Mouse (Mus musculus) heart, embryonic 11.5 days (tissue): ENCODE results near the gene Pdyn. TPM values are rescaled to one million over a fixed set of nuclear protein-coding genes. Genes with fewer than 3 reads are reported as not detected.

Experiments
- ATAC-seq: fragments of 200-750 bp; cut with Nextera tagmentation; replicated peaks from 2 replicates; pipeline ENCODE4 v1.8.0; 2017; ENCODE audit warnings: moderate library complexity; ENCODE audit not compliant: insufficient number of reproducible peaks, low FRiP score, low TSS enrichment
- H3K27ac ChIP-seq: fragments of 300-500 bp; sonication (generic); 2 replicates; pipeline ENCODE4 v1.5.1; 2014; ENCODE audit warnings: mild to moderate bottlenecking, low read depth, low read length
- H3K27me3 ChIP-seq: fragments of 300-500 bp; sonication (generic); 2 replicates; pipeline ENCODE4 v1.6.1; 2014; ENCODE audit warnings: mild to moderate bottlenecking, low read length, mixed read lengths; ENCODE audit not compliant: control insufficient read depth, insufficient read depth
- H3K36me3 ChIP-seq: fragments of 300-500 bp; sonication (generic); 2 replicates; pipeline ENCODE4 v1.6.1; 2014; ENCODE audit warnings: mild to moderate bottlenecking, low read length, moderate library complexity, mixed read lengths; ENCODE audit not compliant: control insufficient read depth, insufficient read depth
- H3K4me1 ChIP-seq: fragments of 300-500 bp; sonication (generic); 2 replicates; pipeline ENCODE4 v1.6.1; 2014; ENCODE audit warnings: low read length; ENCODE audit not compliant: control insufficient read depth, insufficient read depth
- H3K4me2 ChIP-seq: fragments of 300-500 bp; sonication (generic); 2 replicates; pipeline ENCODE4 v1.6.1; 2014; ENCODE audit warnings: mild to moderate bottlenecking, moderate library complexity
- H3K4me3 ChIP-seq: fragments of 300-500 bp; sonication (generic); 2 replicates; pipeline ENCODE4 v1.5.1; 2014; ENCODE audit warnings: low read depth, low read length
- H3K9ac ChIP-seq: fragments of 300-500 bp; sonication (generic); 2 replicates; pipeline ENCODE4 v1.6.1; 2014; ENCODE audit warnings: mild to moderate bottlenecking, low read depth, low read length, moderate library complexity
- H3K9me3 ChIP-seq: fragments of 300-500 bp; sonication (generic); replicated peaks from 2 replicates; pipeline ENCODE4 v1.6.1; 2016; ENCODE audit warnings: low read length; ENCODE audit not compliant: control insufficient read depth
- WGBS: fragments of 180-500 bp; shearing (Covaris S2); extraction: QIAGEN DNeasy Blood & Tissue Kit; methylation state at CpG from one replicate; pipeline ENCODE4 v1.1.7; 2014; ENCODE audit not compliant: insufficient replicate concordance; 5-methylcytosine and 5-hydroxymethylcytosine counted together
- polyA plus RNA-seq: library from polyadenylated mRNA; unstranded; fragments of >200 nt; fragmentation: Nextera tagmentation; extraction: Ambion mirVana; gene quantifications from 2 replicates; pipeline ENCODE4 v1.2.1, GENCODE M21; 2014

Pdyn gene
- polyA plus RNA-seq, result 0.27 and 0.41 TPM in 2 replicates

GRCm38 (mm10) chr2:129699484-129700158 is at the start of gene Pdyn:
TSS of gene Pdyn (minus strand) at chr2:129699844.
- Histone ChIP-seq H3K27ac (no peak within 1 kb of the TSS), H3K36me3 (no peaks in the 10 kb centered on the region), H3K4me1 (no peaks in the 10 kb centered on the region), H3K9me3 (no peaks in the 10 kb centered on the region), H3K27me3 (peaks cover 30% of the 10 kb centered on the region), H3K4me3 (peak within 1 kb of the TSS; percentile 25), H3K4me2 (peak within 1 kb of the TSS; percentile 52), H3K9ac (no peak within 1 kb of the TSS)
- 11% methylated on average over 20 of the region's 20 CpGs for WGBS
- no peak for ATAC-seq

- ATAC-seq, result no peak
- no peaks in the 10 kb centered on the region for H3K4me1 ChIP-seq
- H3K4me2 ChIP-seq, result no peak overlapping the region
- H3K4me3 ChIP-seq, result no peak overlapping the region
- H3K9ac ChIP-seq, result no peak overlapping the region
- H3K27ac ChIP-seq, result no peak overlapping the region
- H3K36me3 ChIP-seq, result no peaks in the 10 kb centered on the region
- WGBS, result 83% methylated on average over 7 of the region's 7 CpGs
- no peaks in the 10 kb centered on the region for H3K27me3 ChIP-seq
- H3K9me3 ChIP-seq, result no peaks in the 10 kb centered on the region
Observed at GRCm38 (mm10) chr2:129742016-129742415, 42.4 kb upstream of the Pdyn start.

- no peaks in the 10 kb centered on the region for H3K36me3 ChIP-seq
- no peaks in the 10 kb centered on the region for H3K4me1 ChIP-seq
- no peak for ATAC-seq
- no peak overlapping the region for H3K27ac ChIP-seq
- no peaks in the 10 kb centered on the region for H3K27me3 ChIP-seq
- H3K9me3 ChIP-seq, result no peaks in the 10 kb centered on the region
- no peak overlapping the region for H3K9ac ChIP-seq
- no peak overlapping the region for H3K4me2 ChIP-seq
- WGBS, result 73% methylated on average over 3 of the region's 3 CpGs
- H3K4me3 ChIP-seq, result no peak overlapping the region
Observed at GRCm38 (mm10) chr2:129740515-129740914, 40.9 kb upstream of the Pdyn start.

GRCm38 (mm10) chr2:129734031-129734430 is 34.4 kb upstream of the Pdyn start:
- Histone ChIP-seq H3K27ac (no peak overlapping the region), H3K4me2 (no peak overlapping the region), H3K4me3 (no peak overlapping the region), H3K9ac (no peak overlapping the region), H3K36me3 (no peaks in the 10 kb centered on the region), H3K27me3 (no peaks in the 10 kb centered on the region), H3K9me3 (no peaks in the 10 kb centered on the region), H3K4me1 (no peaks in the 10 kb centered on the region)
- no peak for ATAC-seq
- WGBS, result 63% methylated on average over 8 of the region's 8 CpGs

- WGBS, result 80% methylated on average over 1 of the region's 1 CpGs
- no peaks in the 10 kb centered on the region for H3K9me3 ChIP-seq
- ATAC-seq, result no peak
- H3K9ac ChIP-seq, result no peak overlapping the region
- no peak overlapping the region for H3K27ac ChIP-seq
- H3K4me1 ChIP-seq, result no peaks in the 10 kb centered on the region
- no peaks in the 10 kb centered on the region for H3K27me3 ChIP-seq
- H3K4me2 ChIP-seq, result no peak overlapping the region
- no peaks in the 10 kb centered on the region for H3K36me3 ChIP-seq
- no peak overlapping the region for H3K4me3 ChIP-seq
Observed at GRCm38 (mm10) chr2:129729681-129730080, 30.0 kb upstream of the Pdyn start.

GRCm38 (mm10) chr2:129715671-129716070 is 16.0 kb upstream of the Pdyn start:
- Histone ChIP-seq H3K4me3 (no peak overlapping the region), H3K4me1 (no peaks in the 10 kb centered on the region), H3K9ac (no peak overlapping the region), H3K9me3 (no peaks in the 10 kb centered on the region), H3K27ac (no peak overlapping the region), H3K4me2 (no peak overlapping the region), H3K27me3 (no peaks in the 10 kb centered on the region), H3K36me3 (no peaks in the 10 kb centered on the region)
- 14% methylated on average over 10 of the region's 10 CpGs for WGBS
- no peak for ATAC-seq

- Histone ChIP-seq H3K36me3 (no peaks in the 10 kb centered on the region), H3K4me1 (no peaks in the 10 kb centered on the region), H3K4me2 (no peak overlapping the region), H3K27ac (no peak overlapping the region), H3K4me3 (no peak overlapping the region), H3K9me3 (no peaks in the 10 kb centered on the region), H3K27me3 (no peaks in the 10 kb centered on the region), H3K9ac (no peak overlapping the region)
- ATAC-seq, result no peak
- WGBS, result 71% methylated on average over 5 of the region's 5 CpGs
Observed at GRCm38 (mm10) chr2:129713026-129713544, 13.4 kb upstream of the Pdyn start.

GRCm38 (mm10) chr2:129696059-129696458 is 3.6 kb downstream of the Pdyn start:
- no peak overlapping the region for H3K27ac ChIP-seq
- H3K4me3 ChIP-seq, result no peak overlapping the region
- peaks cover 26% of the 10 kb centered on the region for H3K27me3 ChIP-seq
- no peak overlapping the region for H3K4me2 ChIP-seq
- 4% methylated on average over 4 of the region's 4 CpGs for WGBS
- H3K9ac ChIP-seq, result no peak overlapping the region
- no peaks in the 10 kb centered on the region for H3K4me1 ChIP-seq
- no peaks in the 10 kb centered on the region for H3K9me3 ChIP-seq
- ATAC-seq, result no peak
- H3K36me3 ChIP-seq, result no peaks in the 10 kb centered on the region

- H3K27me3 ChIP-seq, result peaks cover 10% of the 10 kb centered on the region
- ATAC-seq, result no peak
- H3K27ac ChIP-seq, result no peak overlapping the region
- no peaks in the 10 kb centered on the region for H3K36me3 ChIP-seq
- no peaks in the 10 kb centered on the region for H3K4me1 ChIP-seq
- no peak overlapping the region for H3K9ac ChIP-seq
- no peak overlapping the region for H3K4me3 ChIP-seq
- no peak overlapping the region for H3K4me2 ChIP-seq
- WGBS, result 43% methylated on average over 6 of the region's 6 CpGs
- no peaks in the 10 kb centered on the region for H3K9me3 ChIP-seq
Observed at GRCm38 (mm10) chr2:129694303-129694702, 5.3 kb downstream of the Pdyn start.
